Mouse (Mus musculus) neural tube, embryonic 12.5 days (tissue): ENCODE data around the gene Sult6b1. TPM values are rescaled to one million over a fixed set of nuclear protein-coding genes. Genes with fewer than 3 reads are reported as not detected.

Source experiments
- ATAC-seq: fragments of 200-750 bp; cut with Nextera tagmentation; 2 replicates; pipeline ENCODE4 v1.8.0; 2017; ENCODE audit warnings: low read depth, mild to moderate bottlenecking, moderate TSS enrichment, moderate library complexity; ENCODE audit not compliant: low FRiP score
- H3K27ac ChIP-seq: fragments of 300-500 bp; sonication (generic); 2 replicates; pipeline ENCODE4 v1.5.1; 2016
- H3K27me3 ChIP-seq: fragments of 300-500 bp; sonication (generic); replicated peaks from 2 replicates; pipeline ENCODE4 v1.6.1; 2016; ENCODE audit warnings: mild to moderate bottlenecking
- H3K36me3 ChIP-seq: fragments of 300-500 bp; sonication (generic); 2 replicates; pipeline ENCODE4 v1.6.1; 2016; ENCODE audit warnings: mild to moderate bottlenecking
- H3K4me1 ChIP-seq: fragments of 300-500 bp; sonication (generic); 2 replicates; pipeline ENCODE4 v1.6.1; 2016
- H3K4me2 ChIP-seq: fragments of 300-500 bp; sonication (generic); replicated peaks from 2 replicates; pipeline ENCODE4 v1.6.1; 2016; ENCODE audit warnings: mild to moderate bottlenecking
- H3K4me3 ChIP-seq: fragments of 300-500 bp; sonication (generic); 2 replicates; pipeline ENCODE4 v1.5.1; 2016
- H3K9ac ChIP-seq: fragments of 300-500 bp; sonication (generic); 2 replicates; pipeline ENCODE4 v1.6.1; 2016; ENCODE audit warnings: mild to moderate bottlenecking
- H3K9me3 ChIP-seq: fragments of 300-500 bp; sonication (generic); 2 replicates; pipeline ENCODE4 v1.6.1; 2016; ENCODE audit warnings: mild to moderate bottlenecking
- WGBS: fragments of 180-500 bp; shearing (Covaris S2); methylation state at CpG from one replicate; pipeline ENCODE4 v1.1.7; 2016; 5-methylcytosine and 5-hydroxymethylcytosine counted together
- polyA plus RNA-seq: library from polyadenylated mRNA; unstranded; fragments of >200 nt; fragmentation: Nextera tagmentation; extraction: Ambion mirVana; gene quantifications from 2 replicates; pipeline ENCODE4 v1.2.1, GENCODE M21; 2016

The Sult6b1 gene
- polyA plus RNA-seq: not detected in 2 replicates

DNA sequence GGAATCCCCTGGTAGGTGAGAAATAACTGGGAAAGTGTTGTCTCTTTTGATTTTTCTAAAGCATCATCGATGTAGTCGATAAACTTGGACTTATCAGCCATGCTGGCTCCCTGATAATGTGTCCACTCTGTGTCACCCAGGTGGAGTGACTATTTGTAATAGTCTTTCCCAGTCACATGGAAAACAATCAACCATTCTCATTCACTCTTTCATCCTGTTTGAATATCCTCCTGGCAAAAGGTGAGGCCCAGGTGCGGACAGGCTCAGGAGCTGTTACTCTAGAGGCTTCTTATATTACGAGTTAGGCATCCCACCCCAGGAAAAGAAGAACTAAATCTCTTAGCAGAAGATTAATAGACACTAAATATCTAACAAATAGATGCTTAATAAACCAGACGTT, at the start of gene Sult6b1:
Sult6b1 (minus strand) TSS at position 101 of the 400 bp plus-strand sequence.
- no peak within 1 kb of the TSS for H3K9ac ChIP-seq
- no peak for ATAC-seq
- WGBS: 90% methylated on average over 5 of the region's 5 CpGs
- no peak within 1 kb of the TSS for H3K4me2 ChIP-seq
- no peaks in the 10 kb centered on the region for H3K9me3 ChIP-seq
- H3K27me3 ChIP-seq: no peaks in the 10 kb centered on the region
- no peaks in the 10 kb centered on the region for H3K36me3 ChIP-seq
- no peak within 1 kb of the TSS for H3K4me3 ChIP-seq
- no peaks in the 10 kb centered on the region for H3K4me1 ChIP-seq
- no peak within 1 kb of the TSS for H3K27ac ChIP-seq

GRCm38 (mm10) chr17:78953240-78953639, 46.4 kb upstream of the Sult6b1 start:
- WGBS: 91% methylated on average over 8 of the region's 8 CpGs
- Histone ChIP-seq H3K9me3 (no peaks in the 10 kb centered on the region), H3K4me1 (no peaks in the 10 kb centered on the region), H3K4me2 (no peak overlapping the region), H3K4me3 (no peak overlapping the region), H3K27ac (no peak overlapping the region), H3K36me3 (peaks cover 69% of the 10 kb centered on the region), H3K9ac (no peak overlapping the region), H3K27me3 (no peaks in the 10 kb centered on the region)
- ATAC-seq: no peak

- 90% methylated on average over 5 of the region's 5 CpGs for WGBS
- no peaks in the 10 kb centered on the region for H3K4me1 ChIP-seq
- H3K27ac ChIP-seq: no peak overlapping the region
- no peak for ATAC-seq
- no peak overlapping the region for H3K9ac ChIP-seq
- no peak overlapping the region for H3K4me3 ChIP-seq
- no peaks in the 10 kb centered on the region for H3K27me3 ChIP-seq
- peaks cover 69% of the 10 kb centered on the region for H3K36me3 ChIP-seq
- H3K9me3 ChIP-seq: no peaks in the 10 kb centered on the region
- H3K4me2 ChIP-seq: no peak overlapping the region
Measured at GRCm38 (mm10) chr17:78952070-78952469, 45.3 kb upstream of the Sult6b1 start.

DNA sequence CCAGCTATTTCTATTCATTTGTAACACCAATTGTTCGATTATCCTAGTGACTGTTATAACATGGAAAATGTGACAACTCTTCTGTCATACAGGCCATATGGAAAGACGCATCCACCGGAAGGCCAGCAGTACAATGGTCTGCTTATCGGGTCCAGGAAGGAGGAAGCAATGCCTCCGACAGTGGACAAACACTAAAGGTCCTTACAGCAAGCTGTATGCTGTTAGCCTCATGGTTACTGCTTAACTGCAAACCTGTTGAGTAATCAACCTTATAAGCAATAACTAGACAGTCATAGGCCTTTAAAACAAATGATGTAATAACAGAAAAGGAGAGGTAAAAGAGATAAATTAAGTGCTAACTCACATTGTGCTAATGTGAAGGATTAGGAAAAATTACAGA, 44.4 kb upstream of the Sult6b1 start:
- H3K9me3 ChIP-seq: no peaks in the 10 kb centered on the region
- no peak overlapping the region for H3K4me2 ChIP-seq
- no peak overlapping the region for H3K9ac ChIP-seq
- no peak overlapping the region for H3K27ac ChIP-seq
- peaks cover 71% of the 10 kb centered on the region for H3K36me3 ChIP-seq
- H3K4me3 ChIP-seq: no peak overlapping the region
- 96% methylated on average over 5 of the region's 5 CpGs for WGBS
- no peaks in the 10 kb centered on the region for H3K27me3 ChIP-seq
- no peaks in the 10 kb centered on the region for H3K4me1 ChIP-seq
- no peak for ATAC-seq

DNA sequence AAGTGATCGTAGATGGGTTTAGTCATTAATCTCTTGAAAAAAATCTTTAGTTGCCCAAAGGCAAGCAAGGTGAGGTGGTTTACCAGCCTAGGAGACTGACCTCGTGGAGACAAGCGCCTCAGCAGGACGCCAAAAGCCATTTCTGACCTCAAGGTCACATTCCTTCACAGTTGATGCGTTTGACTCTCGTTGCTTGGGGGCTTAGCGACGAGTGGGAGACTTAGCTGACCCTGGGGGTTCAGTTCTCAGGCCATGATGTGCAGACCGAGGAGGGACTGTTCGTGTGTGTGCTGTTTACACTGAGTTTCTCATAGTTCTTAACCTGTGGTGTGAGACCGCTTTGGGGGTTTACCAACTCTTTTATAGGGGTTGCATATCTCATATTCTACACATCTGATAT, 35.8 kb upstream of the Sult6b1 start:
- Histone ChIP-seq H3K36me3 (peaks cover 40% of the 10 kb centered on the region), H3K9ac (no peak overlapping the region), H3K27ac (no peak overlapping the region), H3K4me1 (peaks cover 3% of the 10 kb centered on the region), H3K4me2 (no peak overlapping the region), H3K4me3 (no peak overlapping the region), H3K27me3 (no peaks in the 10 kb centered on the region), H3K9me3 (no peaks in the 10 kb centered on the region)
- no peak for ATAC-seq
- 68% methylated on average over 11 of the region's 11 CpGs for WGBS

GRCm38 (mm10) chr17:78938927-78939326, 32.1 kb upstream of the Sult6b1 start:
- Histone ChIP-seq H3K27me3 (no peaks in the 10 kb centered on the region), H3K9me3 (no peaks in the 10 kb centered on the region), H3K36me3 (peaks cover 41% of the 10 kb centered on the region), H3K27ac (no peak overlapping the region), H3K4me1 (peaks cover 9% of the 10 kb centered on the region), H3K4me3 (no peak overlapping the region), H3K4me2 (no peak overlapping the region), H3K9ac (no peak overlapping the region)
- 93% methylated on average over 4 of the region's 4 CpGs for WGBS
- ATAC-seq: no peak

DNA sequence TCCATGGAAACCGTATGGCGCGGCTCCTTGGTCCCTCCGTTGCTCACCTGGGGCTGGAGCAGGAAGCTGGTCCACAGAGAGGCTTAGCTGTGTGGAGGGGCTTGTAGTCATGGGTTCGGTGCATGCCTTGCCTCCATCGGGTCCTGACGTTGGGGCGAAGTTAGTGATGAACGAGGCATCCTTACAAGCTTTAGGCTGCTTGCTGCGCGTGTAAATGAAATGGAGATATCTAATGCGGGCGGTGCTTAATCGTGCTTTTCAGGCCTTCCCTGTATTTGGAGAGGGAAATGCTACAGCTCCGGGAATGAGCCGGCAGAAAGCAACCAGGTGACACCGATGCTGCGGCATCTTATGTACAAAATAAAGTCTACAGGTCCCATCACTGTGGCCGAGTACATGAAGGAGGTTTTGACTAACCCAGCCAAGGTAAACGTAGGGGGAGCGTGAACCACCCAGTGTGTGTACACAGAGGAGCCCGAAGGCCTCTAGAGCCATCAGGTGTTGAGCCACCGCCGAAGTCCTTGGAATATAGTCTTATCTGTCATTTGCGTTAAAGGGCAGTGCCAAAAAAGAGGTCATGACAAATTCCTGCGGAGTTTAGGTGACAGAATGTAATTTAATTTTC, 30.5 kb upstream of the Sult6b1 start:
- ATAC-seq: peak; percentile 48
- Histone ChIP-seq H3K4me2 (peak overlapping the region; percentile 72), H3K4me1 (peaks cover 16% of the 10 kb centered on the region), H3K27me3 (no peaks in the 10 kb centered on the region), H3K4me3 (peak overlapping the region; percentile 81), H3K27ac (no peak overlapping the region), H3K9ac (peak overlapping the region; percentile 73), H3K9me3 (no peaks in the 10 kb centered on the region), H3K36me3 (peaks cover 40% of the 10 kb centered on the region)
- 9% methylated on average over 26 of the region's 26 CpGs for WGBS

DNA sequence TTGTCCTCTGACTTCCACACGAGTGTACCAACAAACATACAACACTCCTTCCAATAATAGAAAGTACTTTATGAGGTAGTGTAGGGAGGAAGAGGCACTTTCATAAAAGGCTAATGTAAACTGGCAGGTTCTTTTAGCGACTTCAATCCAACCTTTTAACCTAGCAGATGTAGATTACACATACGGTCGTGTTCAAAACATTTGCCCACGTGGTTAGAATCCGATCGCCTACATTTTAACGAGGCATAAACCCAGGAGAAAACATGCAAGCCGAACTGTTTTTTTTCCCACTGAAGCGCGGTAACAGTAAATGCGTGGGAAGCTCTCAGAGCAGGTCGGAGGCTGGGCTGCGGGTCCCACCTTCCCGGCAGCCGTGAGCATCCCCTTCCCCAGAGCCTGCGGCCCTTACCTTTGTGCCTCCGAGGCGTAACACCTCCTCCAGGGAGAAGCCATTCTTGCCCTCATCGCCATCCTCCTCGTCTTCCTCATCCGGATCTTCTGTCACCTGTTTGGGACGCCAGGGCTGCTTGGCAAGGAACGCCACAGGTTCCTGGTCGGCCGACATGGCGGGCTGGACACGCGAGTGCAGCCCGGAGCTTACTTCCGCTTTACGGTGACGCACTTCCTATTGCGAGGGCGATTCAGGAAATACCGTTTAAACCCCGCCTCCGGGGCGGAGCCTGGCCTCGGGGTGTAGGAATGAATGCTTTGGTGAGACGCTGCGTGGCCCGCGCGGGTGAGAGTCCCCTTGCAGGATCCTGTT, 29.9 kb upstream of the Sult6b1 start, which contains the start of the genes Cebpz and Ndufaf7:
Cebpz (minus strand) TSS at position 601 of the 763 bp plus-strand sequence.
Ndufaf7 (plus strand) TSS at position 671 of the 763 bp plus-strand sequence.
- under 1% methylated on average over 45 of the region's 45 CpGs for WGBS
- no peaks in the 10 kb centered on the region for H3K27me3 ChIP-seq
- peak; percentile 99 for ATAC-seq
- peak within 1 kb of the TSS; percentile 72 for H3K4me2 ChIP-seq
- peaks cover 16% of the 10 kb centered on the region for H3K4me1 ChIP-seq
- H3K9me3 ChIP-seq: no peaks in the 10 kb centered on the region
- H3K36me3 ChIP-seq: peaks cover 40% of the 10 kb centered on the region
- peak within 1 kb of the TSS; percentile 73 for H3K9ac ChIP-seq
- no peak within 1 kb of the TSS for H3K27ac ChIP-seq
- H3K4me3 ChIP-seq: peak within 1 kb of the TSS; percentile 81

GRCm38 (mm10) chr17:78935857-78936256, 29.1 kb upstream of the Sult6b1 start:
- H3K4me2 ChIP-seq: peak overlapping the region; percentile 72
- H3K9ac ChIP-seq: peak overlapping the region; percentile 73; the same call in 1 of the 2 replicates
- H3K27ac ChIP-seq: no peak overlapping the region
- no peak for ATAC-seq
- H3K4me3 ChIP-seq: peak overlapping the region; percentile 81
- H3K27me3 ChIP-seq: no peaks in the 10 kb centered on the region
- peaks cover 44% of the 10 kb centered on the region for H3K36me3 ChIP-seq
- WGBS: 85% methylated on average over 2 of the region's 2 CpGs
- H3K9me3 ChIP-seq: no peaks in the 10 kb centered on the region
- peaks cover 16% of the 10 kb centered on the region for H3K4me1 ChIP-seq

- 44% methylated on average over 6 of the region's 6 CpGs for WGBS
- Histone ChIP-seq H3K27ac (no peak overlapping the region), H3K4me3 (no peak overlapping the region), H3K36me3 (peaks cover 34% of the 10 kb centered on the region), H3K9me3 (no peaks in the 10 kb centered on the region), H3K4me1 (peaks cover 12% of the 10 kb centered on the region), H3K27me3 (no peaks in the 10 kb centered on the region), H3K9ac (peak overlapping the region; percentile 67; the same call in 1 of the 2 replicates), H3K4me2 (peak overlapping the region; percentile 72)
- ATAC-seq: no peak
Measured at GRCm38 (mm10) chr17:78917696-78918095, 10.9 kb upstream of the Sult6b1 start.

DNA sequence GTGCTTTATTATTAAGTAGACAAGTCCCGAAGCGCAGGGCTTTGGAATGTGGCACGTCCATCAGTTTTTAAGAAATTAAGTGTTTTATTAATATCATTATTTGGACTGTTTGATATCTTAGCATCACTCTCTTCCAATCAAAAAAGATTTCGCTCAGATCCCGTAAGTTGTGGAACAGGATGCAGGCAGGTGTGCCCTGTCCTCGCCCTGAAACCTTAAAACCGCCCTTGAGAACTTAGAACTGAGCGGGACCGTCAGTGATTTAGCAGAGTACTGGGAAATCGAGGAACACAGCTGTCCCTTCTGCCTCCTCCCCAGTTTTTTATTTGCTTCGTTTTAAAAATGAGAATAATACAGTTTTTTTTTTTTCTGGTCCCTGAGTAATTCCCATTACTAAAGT, 10.1 kb upstream of the Sult6b1 start:
- Histone ChIP-seq H3K36me3 (peaks cover 28% of the 10 kb centered on the region), H3K27ac (0 out of 2 replicates have a peak overlapping the region, but pooled peaks have one; percentile 62), H3K4me2 (peak overlapping the region; percentile 72), H3K9ac (peak overlapping the region; percentile 67), H3K9me3 (no peaks in the 10 kb centered on the region), H3K4me3 (peak overlapping the region; percentile 63), H3K4me1 (peaks cover 13% of the 10 kb centered on the region), H3K27me3 (no peaks in the 10 kb centered on the region)
- ATAC-seq: peak; percentile 13; the same call in 1 of the 2 replicates
- 4% methylated on average over 11 of the region's 11 CpGs for WGBS

GRCm38 (mm10) chr17:78916369-78916813, 9.6 kb upstream of the Sult6b1 start, which contains the start of gene Cebpzos:
Gene Cebpzos, plus strand, starts transcription at chr17:78916500.
- no peaks in the 10 kb centered on the region for H3K27me3 ChIP-seq
- H3K9me3 ChIP-seq: no peaks in the 10 kb centered on the region
- H3K9ac ChIP-seq: peak within 1 kb of the TSS; percentile 67
- peak within 1 kb of the TSS; percentile 63 for H3K4me3 ChIP-seq
- H3K4me2 ChIP-seq: peak within 1 kb of the TSS; percentile 72
- peak; percentile 95 for ATAC-seq
- peak within 1 kb of the TSS; percentile 62; the same call in 1 of the 2 replicates for H3K27ac ChIP-seq
- H3K4me1 ChIP-seq: peaks cover 13% of the 10 kb centered on the region
- WGBS: under 1% methylated on average over 37 of the region's 37 CpGs
- H3K36me3 ChIP-seq: peaks cover 23% of the 10 kb centered on the region
